Mouse (Mus musculus): ENCODE measurements around the gene Crabp1. TPM values are rescaled to one million over a fixed set of nuclear protein-coding genes. Genes with fewer than 3 reads are reported as not detected.

Crabp1 gene
- total RNA-seq (2015; ENCODE audit: low replicate concordance) (not detected in 2 replicates), total RNA-seq (2017; ENCODE audit: low replicate concordance) (not detected in 2 replicates)

GRCm38 (mm10) chr9:54764561-54765217 is at the start of gene Crabp1:
Gene Crabp1, plus strand, starts transcription at chr9:54764748.
- ATAC-seq (replicated peaks; ENCODE audit: low FRiP score, poor library complexity, severe bottlenecking), result no peak

- no peak for ATAC-seq (replicated peaks; ENCODE audit: low FRiP score, poor library complexity, severe bottlenecking)
Measured at GRCm38 (mm10) chr9:54715776-54716175, 48.8 kb upstream of the Crabp1 start.

GRCm38 (mm10) chr9:54717527-54717926 is 47.0 kb upstream of the Crabp1 start:
- no peak for ATAC-seq (replicated peaks; ENCODE audit: low FRiP score, poor library complexity, severe bottlenecking)

GRCm38 (mm10) chr9:54722156-54722555 is 42.4 kb upstream of the Crabp1 start:
- ATAC-seq (replicated peaks; ENCODE audit: low FRiP score, poor library complexity, severe bottlenecking), result no peak

GRCm38 (mm10) chr9:54722596-54722995 is 42.0 kb upstream of the Crabp1 start:
- no peak for ATAC-seq (replicated peaks; ENCODE audit: low FRiP score, poor library complexity, severe bottlenecking)

- no peak for ATAC-seq (replicated peaks; ENCODE audit: low FRiP score, poor library complexity, severe bottlenecking)
Measured at GRCm38 (mm10) chr9:54726315-54726714, 38.2 kb upstream of the Crabp1 start.

GRCm38 (mm10) chr9:54732122-54732521 is 32.4 kb upstream of the Crabp1 start:
- peak; percentile 42; the same call in 1 of the 2 replicates for ATAC-seq (replicated peaks; ENCODE audit: low FRiP score, poor library complexity, severe bottlenecking)

GRCm38 (mm10) chr9:54733921-54734638 is 30.5 kb upstream of the Crabp1 start, which contains the start of gene Wdr61:
Gene Wdr61, minus strand, starts transcription at chr9:54734519.
- peak; percentile 95 for ATAC-seq (replicated peaks; ENCODE audit: low FRiP score, poor library complexity, severe bottlenecking)

- ATAC-seq (replicated peaks; ENCODE audit: low FRiP score, poor library complexity, severe bottlenecking), result no peak
Measured at GRCm38 (mm10) chr9:54734639-54735252, 29.8 kb upstream of the Crabp1 start.

- ATAC-seq (replicated peaks; ENCODE audit: low FRiP score, poor library complexity, severe bottlenecking), result peak; percentile 55
Measured at GRCm38 (mm10) chr9:54736284-54736701, 28.3 kb upstream of the Crabp1 start.

GRCm38 (mm10) chr9:54738376-54738775 is 26.2 kb upstream of the Crabp1 start:
- no peak for ATAC-seq (replicated peaks; ENCODE audit: low FRiP score, poor library complexity, severe bottlenecking)

GRCm38 (mm10) chr9:54743891-54744290 is 20.7 kb upstream of the Crabp1 start:
- no peak for ATAC-seq (replicated peaks; ENCODE audit: low FRiP score, poor library complexity, severe bottlenecking)

GRCm38 (mm10) chr9:54745740-54746370 is 18.7 kb upstream of the Crabp1 start:
- no peak for ATAC-seq (replicated peaks; ENCODE audit: low FRiP score, poor library complexity, severe bottlenecking)

- no peak for ATAC-seq (replicated peaks; ENCODE audit: low FRiP score, poor library complexity, severe bottlenecking)
Measured at GRCm38 (mm10) chr9:54750215-54750981, 14.2 kb upstream of the Crabp1 start.

- no peak for ATAC-seq (replicated peaks; ENCODE audit: low FRiP score, poor library complexity, severe bottlenecking)
Measured at GRCm38 (mm10) chr9:54751684-54752083, 12.9 kb upstream of the Crabp1 start.

- no peak for ATAC-seq (replicated peaks; ENCODE audit: low FRiP score, poor library complexity, severe bottlenecking)
Measured at GRCm38 (mm10) chr9:54752201-54752943, 12.2 kb upstream of the Crabp1 start.

GRCm38 (mm10) chr9:54752944-54753295 is 11.6 kb upstream of the Crabp1 start:
- ATAC-seq (replicated peaks; ENCODE audit: low FRiP score, poor library complexity, severe bottlenecking), result no peak

- ATAC-seq (replicated peaks; ENCODE audit: low FRiP score, poor library complexity, severe bottlenecking), result no peak
Measured at GRCm38 (mm10) chr9:54759592-54759991, 5.0 kb upstream of the Crabp1 start.

GRCm38 (mm10) chr9:54764091-54764490 is 457 bp upstream of the Crabp1 start:
- ATAC-seq (replicated peaks; ENCODE audit: low FRiP score, poor library complexity, severe bottlenecking), result no peak

All from erythroid progenitor cell, adult 5-6 weeks (primary cell).